Mouse (Mus musculus): ENCODE measurements around the gene 1700109H08Rik.
"Not testable (repeated sequence)": the region's sequence is repeated elsewhere in the genome, so short reads cannot be mapped to it uniquely, and the experiment has no call there.

Gene 1700109H08Rik

DNA sequence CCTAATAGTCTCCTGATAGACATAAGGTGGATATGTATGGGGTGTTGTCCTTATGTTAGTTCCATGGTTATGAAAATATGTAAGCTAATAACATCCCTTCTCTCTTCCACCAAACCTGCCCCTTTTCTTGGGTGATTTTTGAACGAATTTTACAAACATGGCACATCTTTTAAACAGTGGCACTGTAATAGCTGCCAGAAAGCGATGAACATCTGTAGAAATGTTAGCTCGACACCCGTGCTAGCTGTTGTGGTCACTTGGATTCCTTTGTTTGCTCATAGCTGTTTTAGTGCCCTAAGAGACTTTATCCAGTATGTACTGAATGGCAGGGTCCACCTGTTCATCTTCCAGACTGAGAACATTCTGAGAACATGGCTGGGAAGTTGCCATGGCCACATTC, at the start of gene 1700109H08Rik:
1700109H08Rik (plus strand) TSS at position 301 of the 400 bp plus-strand sequence.
- DNase-seq (ENCODE audit: extremely low read depth, low read depth, low spot score), result no peak

DNA sequence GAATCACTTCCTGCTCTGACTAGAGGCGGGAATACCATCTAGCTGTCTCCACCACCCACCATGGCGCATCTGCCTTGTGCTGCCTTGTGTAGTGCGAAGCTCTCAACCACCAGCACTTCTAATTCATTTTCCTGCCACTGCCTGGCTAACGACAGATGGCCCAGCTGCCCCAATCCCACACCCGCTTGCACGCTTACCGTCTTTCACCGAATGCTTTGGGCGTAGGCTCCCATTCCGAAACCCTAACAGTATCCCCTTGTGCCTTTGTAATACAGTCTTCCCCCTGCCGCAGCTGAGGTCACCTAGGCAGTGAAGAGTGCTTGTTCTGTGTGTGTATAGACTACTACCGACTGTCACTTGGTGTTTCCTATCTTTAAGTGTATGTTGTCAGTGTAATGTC, 49.6 kb upstream of the 1700109H08Rik start:
- DNase-seq (ENCODE audit: extremely low read depth, low read depth, low spot score), result no peak

DNA sequence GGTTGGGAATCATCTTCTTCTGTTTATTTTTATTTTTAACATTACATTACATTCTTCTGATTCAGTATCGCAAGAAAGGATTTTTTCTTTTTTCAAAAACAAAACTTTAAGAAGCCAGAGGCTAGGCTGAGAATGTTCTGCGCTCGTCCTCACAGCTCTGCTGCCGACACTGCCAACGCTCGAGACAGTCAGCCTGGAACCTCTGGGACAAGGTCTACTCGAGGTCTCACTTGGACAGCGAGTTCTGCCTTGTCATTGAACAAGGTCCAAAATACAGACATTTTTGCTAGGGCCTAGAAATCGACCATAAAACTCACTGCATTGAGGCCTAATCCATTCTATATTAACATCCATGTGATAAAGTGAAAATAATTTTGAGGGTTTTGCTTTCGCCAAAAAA, 48.5 kb upstream of the 1700109H08Rik start:
- no peak for DNase-seq (ENCODE audit: extremely low read depth, low read depth, low spot score)

DNA sequence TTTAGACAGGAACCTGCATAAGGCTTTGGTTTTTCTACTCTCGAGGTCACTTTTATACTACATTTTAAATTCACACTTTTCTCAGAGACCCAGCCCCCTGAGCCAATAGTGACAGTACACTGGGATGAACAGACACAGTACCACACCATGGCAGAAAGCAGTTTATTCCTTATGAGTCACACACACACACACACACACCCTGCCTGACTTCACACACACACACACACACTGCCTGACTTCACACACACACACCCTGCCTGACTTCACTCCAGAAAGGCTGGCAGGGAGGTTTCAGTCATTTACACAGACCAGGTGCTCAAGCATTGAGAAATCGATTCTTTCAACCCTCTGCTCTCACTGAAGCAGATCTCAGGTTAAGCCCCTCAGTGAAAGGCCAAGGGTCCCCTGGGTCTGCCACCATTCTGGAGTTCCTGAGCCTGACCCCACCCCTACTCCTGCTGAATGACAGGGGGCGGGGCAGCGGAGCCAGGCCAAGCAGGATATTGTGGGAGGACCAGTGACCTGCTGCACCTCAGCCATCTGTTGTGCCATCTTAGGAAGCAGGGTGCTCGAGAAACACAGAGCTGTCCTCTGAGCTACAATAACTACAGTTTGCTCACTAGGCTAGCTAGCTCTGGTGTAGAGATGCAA, 44.2 kb upstream of the 1700109H08Rik start:
- no peak for DNase-seq (ENCODE audit: extremely low read depth, low read depth, low spot score)

DNA sequence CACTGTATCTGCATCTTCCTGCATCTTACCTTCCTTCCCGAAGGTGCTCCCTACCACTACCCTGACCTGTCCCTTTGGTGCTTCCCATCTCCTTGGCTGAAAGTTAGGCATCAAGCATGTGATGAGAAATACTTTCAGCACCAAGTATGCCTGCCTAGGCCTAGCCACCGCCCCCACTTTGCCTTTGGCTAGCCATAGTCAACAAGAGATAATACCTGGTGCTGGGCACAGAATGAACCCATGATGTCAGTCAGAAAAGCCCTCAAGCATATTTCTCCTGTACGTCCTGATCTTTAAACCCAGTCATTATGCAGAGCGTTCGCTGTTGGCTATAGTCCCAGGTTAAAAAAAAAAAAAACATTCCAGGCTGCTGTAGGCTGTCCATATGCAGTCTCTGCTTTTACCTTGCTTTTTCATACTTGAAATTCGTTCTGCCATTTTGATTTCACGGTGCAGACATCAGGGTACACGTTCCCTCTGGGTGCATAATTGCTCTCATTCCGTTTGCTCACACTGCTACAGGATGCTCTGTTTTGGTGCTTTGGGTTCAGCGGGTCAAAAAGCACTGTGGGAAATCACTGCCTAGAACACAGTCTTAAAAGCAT, 41.7 kb upstream of the 1700109H08Rik start:
- peak; percentile 96 for DNase-seq (ENCODE audit: extremely low read depth, low read depth, low spot score)

DNA sequence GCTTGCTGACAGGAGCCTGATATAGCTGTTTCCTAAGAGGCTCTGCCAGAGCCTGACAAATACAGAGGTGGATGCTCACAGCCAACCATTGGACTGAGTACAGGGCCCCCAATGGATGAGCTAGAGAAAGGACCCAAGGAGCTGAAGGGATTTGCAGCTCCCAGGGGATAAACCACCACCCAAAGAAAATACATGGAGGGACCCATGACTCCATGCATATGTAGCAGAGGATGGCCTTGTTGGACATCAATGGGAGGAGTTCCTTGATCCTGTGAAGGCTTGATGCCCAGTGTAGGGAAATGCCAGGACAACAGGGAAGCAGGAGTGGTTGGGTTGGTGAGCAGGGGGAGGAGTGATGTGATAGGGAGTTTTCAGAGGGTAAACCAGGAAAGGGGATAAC, 39.3 kb upstream of the 1700109H08Rik start:
- not testable (repeated sequence) for DNase-seq (ENCODE audit: extremely low read depth, low read depth, low spot score)

DNA sequence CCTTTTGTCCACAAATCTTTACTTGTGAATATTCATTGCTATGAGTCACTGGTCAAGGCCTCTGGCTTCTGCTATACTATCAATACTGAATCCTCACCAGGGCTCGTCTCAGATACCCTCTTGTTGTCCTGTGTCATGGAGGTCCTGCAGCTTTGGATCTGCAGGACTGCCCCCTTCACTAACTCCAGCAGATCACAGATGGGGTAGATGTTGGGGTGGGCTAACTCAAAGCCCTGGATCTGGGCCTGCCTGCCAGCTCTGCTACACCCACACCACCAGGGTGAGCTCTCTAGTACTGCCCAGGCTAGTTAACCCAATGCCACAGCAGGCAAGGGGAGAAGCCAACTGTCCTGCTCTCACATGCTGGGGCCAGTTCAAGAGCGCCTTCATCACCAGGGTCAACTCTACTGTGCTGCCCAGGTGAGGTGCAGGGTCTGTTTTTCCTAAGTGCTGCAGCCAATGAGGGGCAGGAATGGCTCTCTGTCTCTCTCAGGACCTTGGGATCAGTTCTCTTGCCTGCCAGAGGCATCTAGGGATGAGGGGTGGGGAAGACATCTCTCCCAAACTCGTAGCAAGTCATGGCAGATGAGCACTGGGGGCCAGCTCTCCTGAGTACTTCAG, 34.7 kb upstream of the 1700109H08Rik start:
- DNase-seq (ENCODE audit: extremely low read depth, low read depth, low spot score), result no peak

DNA sequence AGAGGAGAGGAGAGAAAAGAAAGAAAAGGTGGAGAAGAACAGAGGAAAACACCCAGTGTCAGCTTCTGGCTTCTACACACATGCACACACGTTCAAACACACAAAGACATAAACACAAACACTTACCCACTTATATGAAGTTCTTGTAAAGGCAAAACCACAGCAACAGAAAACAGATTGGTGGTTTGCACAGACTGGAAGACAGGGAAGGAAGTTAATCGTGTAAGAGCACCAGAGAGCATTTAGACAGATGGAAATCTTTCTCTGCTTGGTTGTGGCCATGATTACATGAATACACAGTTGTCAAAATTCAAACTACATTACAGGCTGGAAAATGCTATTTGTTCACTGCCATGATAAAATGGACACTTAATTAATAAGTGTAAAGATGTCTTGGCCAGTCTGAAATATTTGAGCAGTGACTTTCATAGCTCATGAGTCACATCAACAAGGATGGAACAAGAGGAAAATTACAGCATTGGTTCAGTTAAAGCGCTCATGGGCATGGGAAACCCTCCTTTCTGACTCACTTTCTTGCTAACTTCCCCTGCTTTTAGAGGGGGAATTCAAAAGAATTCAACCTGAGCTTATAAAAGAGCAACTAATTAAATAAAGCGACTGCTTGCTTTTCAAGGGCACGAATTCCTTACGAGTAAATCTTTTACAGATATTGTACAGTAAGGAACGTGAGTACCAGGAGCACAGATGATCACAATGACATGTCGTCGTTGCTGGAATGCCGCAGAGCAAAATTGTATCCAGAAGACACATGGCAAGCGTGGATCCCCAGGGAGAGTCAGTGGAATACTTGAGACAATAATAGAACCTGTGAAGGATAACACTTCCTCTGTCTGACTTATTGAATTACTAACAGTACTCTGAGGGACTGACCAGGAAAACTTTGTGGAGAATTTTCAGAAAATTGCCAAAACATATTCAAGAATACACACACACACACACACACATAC, 32.6 kb upstream of the 1700109H08Rik start:
- DNase-seq (ENCODE audit: extremely low read depth, low read depth, low spot score), result no peak

DNA sequence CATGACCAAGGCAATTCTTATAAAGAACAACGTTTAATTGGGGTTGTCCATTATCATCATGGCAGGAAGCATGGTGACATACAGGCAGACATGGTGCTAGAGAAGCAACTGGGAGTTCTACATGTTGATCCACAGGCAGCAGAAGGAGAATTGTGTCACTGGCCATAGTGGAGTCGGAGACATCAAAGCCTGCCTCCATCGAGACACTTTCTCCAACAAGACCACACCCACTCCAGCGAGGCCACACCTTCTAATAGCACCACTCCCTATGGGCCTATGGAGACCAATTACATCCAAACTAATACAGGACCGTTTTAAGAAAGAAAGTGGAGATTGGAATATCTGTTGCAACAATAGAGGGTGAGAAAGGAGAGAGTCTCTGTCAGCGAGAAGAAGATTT, 29.5 kb upstream of the 1700109H08Rik start:
- no peak for DNase-seq (ENCODE audit: extremely low read depth, low read depth, low spot score)

DNA sequence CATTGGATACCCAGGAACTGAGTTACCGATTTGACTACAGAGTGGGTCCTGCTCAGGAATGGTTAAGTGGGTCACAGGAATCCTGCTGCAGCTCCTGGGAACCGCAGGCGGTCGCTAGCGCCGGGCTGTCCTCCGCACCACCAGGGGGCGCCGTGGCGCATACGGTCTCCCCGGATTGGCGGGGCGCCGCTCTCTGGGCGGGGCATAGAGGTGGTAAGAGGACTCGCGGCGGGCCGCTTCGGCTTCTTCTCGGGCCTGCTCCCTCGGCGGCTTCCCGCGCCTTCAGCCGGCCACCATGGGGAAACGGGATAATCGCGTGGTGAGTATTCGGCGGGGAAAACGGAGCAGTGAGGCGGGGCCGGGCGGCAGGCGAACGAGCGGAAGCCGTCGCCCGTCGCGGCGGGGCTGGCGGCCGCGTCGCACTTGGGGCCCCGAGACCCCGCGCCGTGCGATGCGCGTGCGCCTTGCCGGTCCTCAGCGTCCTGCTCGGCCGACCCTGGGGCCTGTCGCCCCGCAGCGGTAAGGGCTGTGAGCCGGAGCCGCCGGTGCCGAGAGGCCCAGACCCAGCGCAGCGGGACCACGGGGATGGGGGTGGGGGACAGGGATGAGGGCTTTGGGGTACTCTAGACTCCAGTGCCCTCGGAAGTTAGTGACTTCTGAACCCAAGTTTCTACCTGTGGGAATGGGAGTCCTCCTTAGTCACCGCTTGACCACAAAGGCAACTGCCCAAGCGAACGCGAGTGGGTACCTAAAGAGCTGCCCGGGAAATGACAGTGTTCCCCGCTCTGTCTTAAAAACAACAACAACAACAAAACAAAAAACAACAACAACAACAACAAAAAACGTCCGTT, 27.5 kb upstream of the 1700109H08Rik start, which contains the start of gene Fam133b:
Fam133b (plus strand) TSS at position 205 of the 851 bp plus-strand sequence.
- DNase-seq (ENCODE audit: extremely low read depth, low read depth, low spot score), result no peak

DNA sequence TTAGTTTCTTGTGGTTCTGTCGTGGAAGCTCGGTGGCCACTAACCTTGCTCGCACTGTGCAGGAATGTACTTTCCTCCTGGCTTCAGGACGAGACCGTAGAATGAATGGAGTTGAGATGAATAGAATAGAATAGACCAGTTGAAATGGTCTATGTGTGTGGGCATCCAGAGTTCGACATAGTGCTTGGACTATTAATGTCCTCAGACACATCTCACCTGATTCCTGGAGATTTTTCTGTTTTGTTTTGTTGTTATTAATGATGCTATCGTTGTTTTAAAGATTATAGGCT, 26.9 kb upstream of the 1700109H08Rik start:
- DNase-seq (ENCODE audit: extremely low read depth, low read depth, low spot score), result no peak

DNA sequence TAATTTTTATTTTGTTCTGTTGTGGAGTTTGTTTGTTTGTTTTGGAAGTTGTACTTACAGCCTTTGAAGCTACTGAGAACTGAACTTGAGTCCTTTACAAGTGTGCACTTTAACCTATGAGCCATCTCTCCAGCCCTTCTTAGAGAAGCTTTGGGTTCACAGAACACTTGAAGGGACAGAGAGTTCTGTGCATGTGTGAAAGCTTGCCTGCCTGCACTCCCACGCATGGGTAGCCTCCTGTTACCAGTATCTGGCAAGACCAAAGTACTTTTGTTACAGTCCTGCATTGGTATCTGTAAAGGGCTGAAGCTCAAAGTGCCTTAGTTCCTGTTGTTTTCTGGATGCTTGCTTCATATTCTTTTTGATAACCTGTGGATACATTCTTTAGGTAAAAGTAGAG, 25.1 kb upstream of the 1700109H08Rik start:
- DNase-seq (ENCODE audit: extremely low read depth, low read depth, low spot score), result no peak

DNA sequence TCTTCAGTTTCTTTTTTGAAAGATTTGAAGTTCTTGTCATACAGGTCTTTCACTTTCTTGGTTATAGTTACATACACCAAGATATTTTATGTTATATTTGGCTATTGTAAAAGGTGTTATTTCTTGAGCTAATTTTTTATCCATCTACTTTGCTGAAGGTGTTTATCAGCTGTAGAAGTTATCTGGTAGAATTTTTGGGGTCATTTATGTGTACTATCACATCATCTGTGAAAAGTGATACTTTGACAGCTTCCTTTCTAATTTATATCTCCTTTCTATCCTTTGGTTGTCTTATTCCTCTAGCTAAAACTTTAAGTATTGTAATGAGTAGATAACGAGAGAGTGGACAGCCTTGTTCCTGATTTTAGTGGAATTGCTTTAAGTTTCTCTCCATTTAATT, 19.9 kb upstream of the 1700109H08Rik start:
- DNase-seq (ENCODE audit: extremely low read depth, low read depth, low spot score), result no peak

DNA sequence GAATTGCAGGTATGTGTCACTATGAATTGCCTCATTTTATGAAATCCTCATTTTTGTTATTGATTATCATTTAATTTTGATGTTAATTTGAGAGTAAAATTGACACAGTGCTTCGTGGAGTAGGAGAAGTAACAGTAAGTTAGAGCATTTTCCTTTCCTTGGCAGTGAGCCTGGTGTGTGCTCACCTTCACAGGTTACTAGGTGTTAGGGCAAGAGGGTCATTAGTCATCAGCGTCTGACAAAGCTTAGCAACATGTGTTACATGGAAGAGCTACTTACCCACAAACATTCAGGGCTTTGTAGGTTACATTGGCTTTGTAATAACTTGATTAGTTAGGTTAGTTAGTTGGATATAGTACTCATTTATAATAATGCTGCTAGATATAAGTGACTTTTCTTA, 17.2 kb upstream of the 1700109H08Rik start:
- peak; percentile 66 for DNase-seq (ENCODE audit: extremely low read depth, low read depth, low spot score)

DNA sequence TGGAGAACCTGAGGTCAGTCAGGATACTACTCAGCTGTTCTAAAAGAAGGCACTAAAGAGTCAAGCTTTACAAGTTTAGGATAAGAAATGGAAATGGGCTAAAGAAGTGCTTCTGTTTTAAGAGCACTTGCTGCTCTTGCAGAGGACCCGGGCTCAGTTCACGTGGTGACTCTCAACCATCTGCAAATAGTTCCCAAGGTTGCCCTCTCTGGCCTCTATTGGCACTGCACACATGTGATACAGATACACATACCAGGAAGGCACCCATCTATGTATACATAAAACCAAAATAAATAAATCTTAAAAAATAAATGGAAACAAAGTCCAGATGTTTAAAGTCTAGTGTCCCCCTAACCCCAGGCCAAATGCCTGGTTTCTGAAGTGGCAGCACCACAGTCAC, 3.5 kb downstream of the 1700109H08Rik start:
- no peak for DNase-seq (ENCODE audit: extremely low read depth, low read depth, low spot score)

DNA sequence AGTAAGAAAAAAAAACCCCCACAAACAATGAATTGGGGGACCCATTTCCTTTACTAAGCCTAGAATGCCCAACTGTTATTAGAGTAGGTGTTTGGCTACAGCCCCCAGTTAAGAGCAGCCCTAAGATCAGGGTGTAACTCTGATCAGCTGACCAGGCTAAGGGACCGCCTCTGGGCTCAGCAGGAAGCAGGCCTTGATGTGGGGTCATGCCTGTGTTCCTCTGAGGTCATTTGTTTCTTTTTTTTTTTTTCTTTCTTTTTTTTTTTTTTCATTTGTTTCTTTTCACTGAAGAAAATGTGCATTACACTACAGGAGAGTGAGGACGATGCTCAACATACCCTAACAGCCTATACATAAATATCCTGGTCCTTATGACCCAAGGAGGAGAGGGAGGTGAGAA, 6.6 kb downstream of the 1700109H08Rik start:
- no peak for DNase-seq (ENCODE audit: extremely low read depth, low read depth, low spot score)

DNA sequence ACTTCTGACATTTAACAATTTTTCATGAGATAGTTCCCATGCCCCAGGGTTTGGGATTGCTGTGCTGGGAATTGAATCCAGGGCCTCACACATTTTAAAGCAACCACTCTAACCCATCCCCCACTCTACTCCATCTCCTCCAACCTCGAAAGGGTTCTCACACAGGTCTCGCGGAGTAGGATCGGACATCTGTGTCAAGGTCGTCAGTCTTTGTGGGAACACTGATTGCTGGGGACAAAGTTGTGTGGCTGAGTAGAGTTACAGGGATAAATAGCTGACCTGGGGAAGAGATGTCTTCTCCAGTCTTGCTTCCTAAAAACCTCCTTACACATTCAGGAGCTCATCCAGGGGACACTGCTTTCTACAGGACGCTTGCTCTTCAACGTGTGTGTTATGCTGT, 7.7 kb downstream of the 1700109H08Rik start:
- no peak for DNase-seq (ENCODE audit: extremely low read depth, low read depth, low spot score)

DNA sequence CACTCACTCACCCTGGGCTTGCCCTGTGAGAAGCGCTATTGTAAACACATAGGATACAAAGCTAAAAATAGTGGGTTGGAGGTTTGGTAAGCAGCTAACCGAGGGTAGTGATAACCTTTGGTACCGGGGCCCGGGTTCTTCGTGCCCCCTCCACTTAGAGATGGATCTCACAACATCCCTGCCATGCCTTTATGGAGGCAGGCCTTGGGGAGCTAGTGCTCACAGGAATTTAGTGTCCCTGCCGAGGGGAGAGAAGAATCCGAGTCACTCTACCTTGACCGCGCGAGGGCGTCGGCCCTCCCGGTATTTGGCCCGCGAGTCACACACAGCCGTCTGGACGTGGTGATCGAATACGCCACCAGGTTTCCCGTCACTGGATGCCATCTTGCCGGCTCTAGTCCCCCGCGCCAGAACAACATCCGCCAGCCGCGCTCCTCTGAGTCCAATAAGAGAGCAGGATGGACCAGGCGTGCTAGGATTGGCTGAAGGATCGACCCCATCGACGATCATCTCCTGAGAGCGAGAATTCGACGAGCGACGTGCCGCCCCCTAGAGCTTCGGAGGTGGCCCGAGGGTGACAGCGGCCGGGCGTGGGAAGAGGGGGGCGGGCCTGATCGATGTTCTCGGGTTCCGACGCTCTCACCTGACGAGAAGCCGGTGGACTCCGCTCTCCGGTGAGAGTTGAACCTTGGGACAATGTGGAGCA, 24.5 kb downstream of the 1700109H08Rik start, which contains the start of gene Pex1:
Pex1 (plus strand) TSS at position 374 of the 706 bp plus-strand sequence.
- DNase-seq (ENCODE audit: extremely low read depth, low read depth, low spot score), result peak; percentile 80

DNA sequence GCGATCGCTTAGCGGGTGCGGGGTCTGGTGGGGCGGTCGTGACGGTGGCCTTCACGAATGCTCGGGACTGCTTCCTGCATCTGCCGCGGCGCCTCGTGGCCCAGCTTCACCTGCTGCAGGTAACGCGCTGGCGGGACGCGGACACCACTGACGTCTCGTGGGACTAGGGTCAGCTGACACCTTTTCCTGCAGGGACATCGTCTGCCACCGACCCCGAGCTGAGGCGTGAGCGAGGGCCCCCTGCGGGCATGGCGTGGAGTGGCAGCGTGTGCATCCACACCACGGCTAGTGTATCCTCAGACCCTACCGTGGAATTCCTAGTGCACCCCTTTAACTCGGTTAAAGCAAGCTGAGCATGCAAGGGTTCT, 25.0 kb downstream of the 1700109H08Rik start, which contains the start of gene Rbm48:
Rbm48 (minus strand) TSS at position 187 of the 368 bp plus-strand sequence.
- no peak for DNase-seq (ENCODE audit: extremely low read depth, low read depth, low spot score)

DNA sequence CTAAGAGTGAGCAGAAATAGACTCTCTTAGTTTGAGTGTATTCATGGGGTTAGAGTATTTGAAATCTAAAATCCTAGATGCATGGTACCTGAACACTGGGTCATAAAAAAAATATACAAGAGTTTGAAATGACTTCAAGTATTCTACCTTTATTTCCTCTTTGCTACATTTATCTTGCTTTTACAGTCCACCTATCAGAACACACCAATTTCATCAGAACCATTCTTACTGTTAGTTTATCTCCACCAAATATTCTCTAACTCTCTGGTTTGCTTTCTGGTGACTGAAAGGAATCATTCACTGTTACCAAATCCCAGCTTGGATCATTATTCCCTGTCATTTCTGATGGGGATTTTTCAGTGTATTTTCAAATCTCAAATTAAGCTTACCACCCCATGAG, 25.8 kb downstream of the 1700109H08Rik start:
- DNase-seq (ENCODE audit: extremely low read depth, low read depth, low spot score), result no peak
